Comparison of ENCODE assay signal across 24 mouse cellular contexts in the genomic region with DNA sequence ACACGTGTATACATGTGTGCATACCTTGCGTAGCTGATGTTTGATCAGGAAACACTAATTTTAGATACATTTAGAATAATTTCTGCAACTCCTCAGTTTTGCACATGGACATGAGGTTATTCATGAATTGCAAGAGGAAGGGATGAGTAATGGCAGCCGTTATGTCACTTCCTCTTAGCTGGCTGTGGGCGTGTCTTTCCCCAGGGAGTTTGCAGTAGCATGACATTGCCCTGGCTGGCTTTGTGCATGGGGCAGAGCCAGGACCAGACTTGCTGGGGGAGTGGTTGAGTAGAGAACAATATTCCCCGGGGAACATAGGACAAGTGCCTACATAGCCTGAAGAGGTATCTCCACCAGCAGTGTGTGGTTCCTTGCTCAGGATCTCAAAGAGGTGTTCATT.
DNase-seq lines count a peak whose midpoint lies in the region; TF ChIP-seq lines count a peak whose summit lies in the region.
"Had no signal": no experiment of that assay in that cellular context is flagged by ENCODE, and none has a peak within 500 bp of the region (broad histone marks: within the 10 kb centered on the region; RNA-seq: fewer than 3 reads in every experiment).

No protein-coding gene starts in this region.

- no peak overlapping the region for H3K4me3 ChIP-seq in lung, adult 2 months (replicated peaks; ENCODE audit: extremely low read depth, low read depth, low read length)
- H3K4me3 ChIP-seq: embryonic facial prominence, embryonic 12.5 days; embryonic facial prominence, embryonic 15.5 days; forebrain, embryonic 12.5 days; forebrain, embryonic 15.5 days; heart, adult 2 months; heart, embryonic 10.5 days; hindbrain, embryonic 10.5 days; hindbrain, embryonic 13.5 days had no signal

- WGBS in lung, adult 2 months = 74% methylated on average over 5 of the region's 5 CpGs

- peak; percentile 78 for DNase-seq in 416B (ENCODE audit: low read depth)
- DNase-seq in NIH3T3 (ENCODE audit: low read depth) = peak; percentile 3
- DNase-seq in c-Kit-positive CD71-negative TER-119-negative erythroid progenitor cells, embryonic 14.5 days (ENCODE audit: low read depth) = peak; percentile 7
- no peak for DNase-seq in heart, postnatal 10 days
- no peak for DNase-seq in lung, adult 2 months
- no peak for DNase-seq in left cerebral cortex, postnatal 36 days (ENCODE audit: low spot score in 2 of 2)
- DNase-seq in right cerebral cortex, postnatal 36 days (ENCODE audit: low spot score in 2 of 2) = no peak
- DNase-seq: adrenal gland, postnatal 10 days; adrenal gland, postnatal 36 days; cerebellum, adult 11-12 months; cerebellum, adult 8-10 months; cerebellum, postnatal 14 days; gastrocnemius, postnatal 25 days; heart, adult 2 months; heart, postnatal 36 days; kidney, adult 18-20 months; kidney, adult 9 months had no signal

- intact Hi-C loops in heart, postnatal 10 days (cut with DNase I) = no loop called here
- intact Hi-C loops in left cerebral cortex, postnatal 36 days (cut with DNase I) = no loop called here

- TF ChIP-seq CTCF in lung, adult 2 months (IDR thresholded peaks at IDR 0.05; ENCODE audit: insufficient read depth, low read length) = no peak

- no peaks in the 10 kb centered on the region for H3K4me1 ChIP-seq in lung, adult 2 months (ENCODE audit: control insufficient read depth, insufficient read depth, low read length)
- H3K4me1 ChIP-seq: embryonic facial prominence, embryonic 12.5 days; embryonic facial prominence, embryonic 15.5 days; forebrain, embryonic 12.5 days; forebrain, embryonic 15.5 days; heart, embryonic 10.5 days; hindbrain, embryonic 10.5 days; hindbrain, embryonic 13.5 days had no signal

- no peak for TF ChIP-seq POLR2A in lung, adult 2 months (IDR thresholded peaks at IDR 0.05; ENCODE audit: borderline replicate concordance, extremely low read depth, low read depth, low read length)

Comparison
In these comparisons a context has a peak if more than half of its experiments do, and no peak if none do; other contexts are left out.
1. DNase-seq: peak in 416B (single experiment), NIH3T3 (single experiment) and c-Kit-positive CD71-negative TER-119-negative erythroid progenitor cells, embryonic 14.5 days (single experiment); none in heart, postnatal 10 days (0 of 2), lung, adult 2 months (single experiment), left cerebral cortex, postnatal 36 days (0 of 2) and right cerebral cortex, postnatal 36 days (0 of 2).